Mouse (Mus musculus) urinary bladder, postnatal 4 days (tissue): ENCODE measurements around the gene Rbpms2.
"Not testable (repeated sequence)": the region's sequence is repeated elsewhere in the genome, so short reads cannot be mapped to it uniquely, and the experiment has no call there.

Experiments
- DNase-seq, 2 experiments: peaks; one replicate each; pipeline ENCODE4 v3.0.0; 2021 to 2022; ENCODE audit warnings: low spot score in 2 of 2

Rbpms2 gene

GRCm38 (mm10) chr9:65619311-65619710 is 10.1 kb upstream of the Rbpms2 start:
- no peak for DNase-seq

GRCm38 (mm10) chr9:65621196-65621595 is 8.3 kb upstream of the Rbpms2 start:
- no peak for DNase-seq

- no peak for DNase-seq
These were observed 7.8 kb upstream of the Rbpms2 start for GRCm38 (mm10) chr9:65621666-65622065.

GRCm38 (mm10) chr9:65622826-65623225 is 6.6 kb upstream of the Rbpms2 start:
- DNase-seq: no peak

- DNase-seq: no peak
These were observed 5.2 kb upstream of the Rbpms2 start for GRCm38 (mm10) chr9:65624266-65624665.

GRCm38 (mm10) chr9:65629767-65630630 is 551 bp downstream of the Rbpms2 start:
- DNase-seq: peak; percentile 64 to 65

GRCm38 (mm10) chr9:65630631-65631353 is 1.3 kb downstream of the Rbpms2 start:
- DNase-seq: peak in 1 of 2 experiments; percentile 36

- no peak for DNase-seq
These were observed 2.0 kb downstream of the Rbpms2 start for GRCm38 (mm10) chr9:65631354-65632021.

- no peak for DNase-seq
These were observed 6.3 kb downstream of the Rbpms2 start for GRCm38 (mm10) chr9:65635766-65636165.

GRCm38 (mm10) chr9:65636926-65637325 is 7.5 kb downstream of the Rbpms2 start:
- DNase-seq: no peak

GRCm38 (mm10) chr9:65639065-65639464 is 9.6 kb downstream of the Rbpms2 start:
- no peak for DNase-seq

GRCm38 (mm10) chr9:65640838-65641410 is 11.5 kb downstream of the Rbpms2 start:
- DNase-seq: no peak

GRCm38 (mm10) chr9:65641446-65642052 is 12.1 kb downstream of the Rbpms2 start:
- DNase-seq: no peak

GRCm38 (mm10) chr9:65642546-65642945 is 13.1 kb downstream of the Rbpms2 start:
- DNase-seq: no peak

GRCm38 (mm10) chr9:65644960-65645359 is 15.5 kb downstream of the Rbpms2 start:
- no peak for DNase-seq

- DNase-seq: no peak
These were observed 16.5 kb downstream of the Rbpms2 start for GRCm38 (mm10) chr9:65645984-65646383.

- no peak for DNase-seq
These were observed 17.3 kb downstream of the Rbpms2 start for GRCm38 (mm10) chr9:65646782-65647181.

- DNase-seq: no peak
These were observed 19.3 kb downstream of the Rbpms2 start for GRCm38 (mm10) chr9:65648730-65649129.

GRCm38 (mm10) chr9:65649997-65650396 is 20.5 kb downstream of the Rbpms2 start:
- DNase-seq: no peak

- DNase-seq: not testable (repeated sequence)
These were observed 22.5 kb downstream of the Rbpms2 start for GRCm38 (mm10) chr9:65651957-65652356.

GRCm38 (mm10) chr9:65653741-65654140 is 24.3 kb downstream of the Rbpms2 start:
- no peak for DNase-seq
